Mouse (Mus musculus) kidney, postnatal 10 days (tissue): ENCODE data around the gene Cfap299.

Experiments
- DNase-seq: peaks from one replicate; pipeline ENCODE4 v3.0.0; 2021; ENCODE audit warnings: mixed read lengths

The Cfap299 gene

GRCm38 (mm10) chr5:98688254-98688653 lies 359.1 kb downstream of the Cfap299 start:
- DNase-seq: no peak

- peak; percentile 11 for DNase-seq
These were observed 363.0 kb downstream of the Cfap299 start for GRCm38 (mm10) chr5:98692070-98692469.

GRCm38 (mm10) chr5:98696336-98696735 lies 367.2 kb downstream of the Cfap299 start:
- peak; percentile 13 for DNase-seq

- no peak for DNase-seq
These were observed 374.9 kb downstream of the Cfap299 start for GRCm38 (mm10) chr5:98703963-98704362.

- no peak for DNase-seq
These were observed 377.5 kb downstream of the Cfap299 start for GRCm38 (mm10) chr5:98706597-98706996.

- DNase-seq: no peak
These were observed 386.3 kb downstream of the Cfap299 start for GRCm38 (mm10) chr5:98715392-98715791.

GRCm38 (mm10) chr5:98732157-98733009 lies 403.3 kb downstream of the Cfap299 start:
- no peak for DNase-seq

GRCm38 (mm10) chr5:98733010-98733399 lies 403.9 kb downstream of the Cfap299 start:
- DNase-seq: no peak

GRCm38 (mm10) chr5:98761858-98762652 lies 433.0 kb downstream of the Cfap299 start:
- DNase-seq: no peak

- no peak for DNase-seq
These were observed 449.5 kb downstream of the Cfap299 start for GRCm38 (mm10) chr5:98778588-98778987.

- no peak for DNase-seq
These were observed 453.0 kb downstream of the Cfap299 start for GRCm38 (mm10) chr5:98782066-98782465.

- DNase-seq: no peak
These were observed 458.6 kb downstream of the Cfap299 start for GRCm38 (mm10) chr5:98787735-98788134.

- no peak for DNase-seq
These were observed 459.5 kb downstream of the Cfap299 start for GRCm38 (mm10) chr5:98788568-98788967.

GRCm38 (mm10) chr5:98790894-98791607 lies 461.9 kb downstream of the Cfap299 start:
- DNase-seq: no peak

- no peak for DNase-seq
These were observed 472.4 kb downstream of the Cfap299 start for GRCm38 (mm10) chr5:98801495-98801894.

GRCm38 (mm10) chr5:98804761-98805160 lies 475.7 kb downstream of the Cfap299 start:
- no peak for DNase-seq

GRCm38 (mm10) chr5:98806492-98806891 lies 477.4 kb downstream of the Cfap299 start:
- DNase-seq: no peak

GRCm38 (mm10) chr5:98807022-98807421 lies 477.9 kb downstream of the Cfap299 start:
- no peak for DNase-seq

- DNase-seq: no peak
These were observed 478.8 kb downstream of the Cfap299 start for GRCm38 (mm10) chr5:98807953-98808352.

GRCm38 (mm10) chr5:98812380-98812779 lies 483.3 kb downstream of the Cfap299 start:
- no peak for DNase-seq

GRCm38 (mm10) chr5:98815269-98815668 lies 486.2 kb downstream of the Cfap299 start:
- DNase-seq: no peak

- no peak for DNase-seq
These were observed 504.7 kb downstream of the Cfap299 start for GRCm38 (mm10) chr5:98833760-98834159.

- DNase-seq: no peak
These were observed 505.2 kb downstream of the Cfap299 start for GRCm38 (mm10) chr5:98834300-98834699.
